Mouse (Mus musculus) C2C12 (cell line): ENCODE results near the gene Cnot6. TPM values are rescaled to one million over a fixed set of nuclear protein-coding genes. Genes with fewer than 3 reads are reported as not detected.

Experiments used
- H3K27me3 ChIP-seq: one replicate; pipeline ENCODE4 v1.6.1; 2011; ENCODE audit not compliant: control insufficient read depth, insufficient read depth, insufficient read length
- H3K36me3 ChIP-seq: one replicate; pipeline ENCODE4 v1.6.1; 2011; ENCODE audit not compliant: control insufficient read depth, insufficient read depth
- H3K4me3 ChIP-seq: one replicate; pipeline ENCODE4 v1.5.1; 2011; ENCODE audit warnings: mild to moderate bottlenecking, control low read depth; ENCODE audit not compliant: poor library complexity, insufficient read depth, severe bottlenecking
- H3K79me2 ChIP-seq: one replicate; pipeline ENCODE4 v1.6.1; 2011; ENCODE audit not compliant: control insufficient read depth, insufficient read depth
- H3K79me3 ChIP-seq: one replicate; pipeline ENCODE4 v1.6.1; 2011; ENCODE audit warnings: low read depth, control low read depth
- H3ac ChIP-seq: one replicate; pipeline ENCODE3; 2011; ENCODE audit warnings: low read depth; ENCODE audit not compliant: control insufficient read depth, insufficient read length
- CEBPB ChIP-seq: IDR thresholded peaks from one replicate; pipeline ENCODE4 v1.6.1; 2011; ENCODE audit warnings: low read depth, mild to moderate bottlenecking, control low read depth, moderate library complexity
- CTCF ChIP-seq: IDR thresholded peaks from one replicate; pipeline ENCODE4 v1.5.1; 2011; ENCODE audit not compliant: control insufficient read depth, insufficient read depth, insufficient read length
- FOSL1 ChIP-seq: IDR thresholded peaks from one replicate; pipeline ENCODE4 v1.8.0; 2011; ENCODE audit warnings: mild to moderate bottlenecking, low read length; ENCODE audit not compliant: poor library complexity, insufficient read depth, severe bottlenecking
- MAX ChIP-seq: IDR thresholded peaks from one replicate; pipeline ENCODE4 v1.6.1; 2011; ENCODE audit warnings: mild to moderate bottlenecking, control low read depth
- MYOD1 ChIP-seq: IDR thresholded peaks from one replicate; pipeline ENCODE4 v1.6.1; 2011; ENCODE audit warnings: low read depth; ENCODE audit not compliant: control insufficient read depth, insufficient read length
- MYOG ChIP-seq: IDR thresholded peaks from one replicate; pipeline ENCODE4 v1.6.1; 2011; ENCODE audit not compliant: control insufficient read depth, insufficient read length; ENCODE audit errors: extremely low read depth
- USF1 ChIP-seq: IDR thresholded peaks from one replicate; pipeline ENCODE4 v1.6.1; 2011; ENCODE audit warnings: low read depth, mild to moderate bottlenecking, control low read depth, moderate library complexity
- polyA plus RNA-seq: library from polyadenylated mRNA; unstranded; fragments of >200 nt; fragmentation: generic; extraction: Trizol; gene quantifications from one replicate; pipeline ENCODE4 v1.2.1, GENCODE M21; 2012; ENCODE audit warnings: missing spikeins

The Cnot6 gene
- polyA plus RNA-seq, 1 experiment: 20.4 TPM

DNA sequence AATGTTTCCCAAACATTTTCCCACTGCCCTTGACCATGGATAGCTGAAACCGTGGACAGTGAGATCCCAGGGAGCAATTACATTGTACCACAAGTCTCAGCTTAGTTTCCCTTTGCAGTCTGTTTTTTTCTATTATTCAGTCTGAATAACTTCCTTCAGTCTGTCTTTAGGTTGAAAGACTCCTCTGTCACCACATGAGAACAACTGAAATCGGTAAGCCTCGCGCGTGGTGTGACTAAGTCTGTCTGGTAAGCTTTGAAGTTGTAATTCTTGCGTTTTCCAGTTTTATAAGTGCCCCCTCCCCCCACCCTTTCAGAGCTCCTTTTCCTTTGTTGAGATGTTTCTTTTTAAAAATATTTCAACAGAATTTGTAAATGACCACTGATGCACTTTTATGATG lies 10.2 kb upstream of the Cnot6 start:
- H3K27me3 ChIP-seq: no peaks in the 10 kb centered on the region
- no peaks in the 10 kb centered on the region for H3K36me3 ChIP-seq
- no peaks in the 10 kb centered on the region for H3K79me3 ChIP-seq
- no peak overlapping the region for H3ac ChIP-seq
- no peak overlapping the region for H3K4me3 ChIP-seq
- no peak for TF ChIP-seq MYOG
- TF ChIP-seq MAX: no peak
- TF ChIP-seq CEBPB: no peak
- no peak for TF ChIP-seq USF1
- TF ChIP-seq MYOD1: no peak
- no peak for TF ChIP-seq CTCF
- TF ChIP-seq FOSL1: no peak
- no peaks in the 10 kb centered on the region for H3K79me2 ChIP-seq

DNA sequence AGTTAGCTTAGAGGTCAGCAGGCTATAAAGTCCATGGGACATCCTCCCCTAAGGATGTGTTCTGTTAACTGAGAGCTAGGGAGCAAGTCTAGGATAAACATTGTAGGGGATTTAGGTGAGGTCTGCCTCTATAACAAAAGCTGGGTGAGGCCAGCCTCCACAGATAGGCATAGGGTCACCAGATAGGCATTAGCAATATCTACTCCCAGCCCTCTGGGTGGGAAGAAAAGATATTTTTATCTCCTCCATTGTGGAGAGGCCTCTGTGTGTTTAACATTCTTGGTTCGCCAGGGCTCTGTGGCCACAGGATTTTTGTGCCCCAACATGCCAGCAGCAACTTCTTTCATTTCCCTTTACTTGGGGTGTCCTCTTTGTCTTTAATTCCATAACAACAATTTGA lies 8.8 kb upstream of the Cnot6 start:
- H3ac ChIP-seq: no peak overlapping the region
- H3K4me3 ChIP-seq: no peak overlapping the region
- TF ChIP-seq MYOG (no peak), CEBPB (no peak), MYOD1 (no peak), CTCF (no peak), FOSL1 (no peak), MAX (no peak), USF1 (no peak)
- H3K79me3 ChIP-seq: no peaks in the 10 kb centered on the region
- no peaks in the 10 kb centered on the region for H3K36me3 ChIP-seq
- H3K27me3 ChIP-seq: no peaks in the 10 kb centered on the region
- no peaks in the 10 kb centered on the region for H3K79me2 ChIP-seq

GRCm38 (mm10) chr11:49719466-49720151 lies 7.1 kb upstream of the Cnot6 start:
- no peaks in the 10 kb centered on the region for H3K36me3 ChIP-seq
- H3K79me3 ChIP-seq: no peaks in the 10 kb centered on the region
- no peaks in the 10 kb centered on the region for H3K79me2 ChIP-seq
- H3K4me3 ChIP-seq: no peak overlapping the region
- no peak overlapping the region for H3ac ChIP-seq
- TF ChIP-seq MAX: no peak
- no peak for TF ChIP-seq CTCF
- TF ChIP-seq USF1: no peak
- TF ChIP-seq MYOG: no peak
- no peak for TF ChIP-seq FOSL1
- TF ChIP-seq CEBPB: no peak
- TF ChIP-seq MYOD1: no peak
- no peaks in the 10 kb centered on the region for H3K27me3 ChIP-seq

- Histone ChIP-seq H3K79me2 (peaks cover 38% of the 10 kb centered on the region), H3K27me3 (no peaks in the 10 kb centered on the region), H3ac (no peak overlapping the region), H3K79me3 (peaks cover 34% of the 10 kb centered on the region), H3K4me3 (no peak overlapping the region), H3K36me3 (peaks cover 5% of the 10 kb centered on the region)
- no peak for TF ChIP-seq MYOD1
These were observed 1.1 kb upstream of the Cnot6 start for GRCm38 (mm10) chr11:49713336-49714334.

GRCm38 (mm10) chr11:49711981-49712554 lies 455 bp downstream of the Cnot6 start:
- Histone ChIP-seq H3K4me3 (peak overlapping the region; percentile 99), H3K79me2 (peaks cover 53% of the 10 kb centered on the region), H3K36me3 (peaks cover 14% of the 10 kb centered on the region), H3K27me3 (no peaks in the 10 kb centered on the region), H3K79me3 (peaks cover 50% of the 10 kb centered on the region), H3ac (peak overlapping the region; percentile 88)
- TF ChIP-seq MAX (no peak), MYOG (no peak), CEBPB (no peak), FOSL1 (no peak), MYOD1 (no peak), USF1 (no peak), CTCF (no peak)
